Mouse (Mus musculus): ENCODE results near the gene Sema6d.

Sema6d gene

DNA sequence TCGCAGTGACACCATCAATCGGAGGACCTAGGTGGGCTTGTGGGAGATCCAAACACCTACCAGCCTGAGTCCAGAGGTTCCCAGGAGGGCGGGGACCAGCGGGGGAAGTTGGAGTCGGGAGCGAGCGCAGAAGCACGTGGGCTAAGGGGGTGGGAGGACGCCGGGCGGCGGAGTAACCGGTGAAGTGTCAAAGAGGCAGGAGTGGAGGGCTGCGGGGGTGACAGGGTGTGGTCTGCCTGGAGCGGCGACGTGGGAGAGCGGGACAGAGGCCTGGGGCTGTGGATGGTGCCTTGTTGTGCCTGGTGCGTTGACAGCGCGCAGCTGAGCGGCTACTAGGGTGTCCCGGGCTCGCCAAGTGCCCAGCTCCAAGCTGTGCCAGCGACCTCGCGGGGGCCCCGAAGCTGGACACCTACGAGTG is at the start of gene Sema6d:
Gene Sema6d, plus strand, starts transcription at position 157 of the 418 bp plus-strand sequence.
- peak; percentile 3 for DNase-seq

DNA sequence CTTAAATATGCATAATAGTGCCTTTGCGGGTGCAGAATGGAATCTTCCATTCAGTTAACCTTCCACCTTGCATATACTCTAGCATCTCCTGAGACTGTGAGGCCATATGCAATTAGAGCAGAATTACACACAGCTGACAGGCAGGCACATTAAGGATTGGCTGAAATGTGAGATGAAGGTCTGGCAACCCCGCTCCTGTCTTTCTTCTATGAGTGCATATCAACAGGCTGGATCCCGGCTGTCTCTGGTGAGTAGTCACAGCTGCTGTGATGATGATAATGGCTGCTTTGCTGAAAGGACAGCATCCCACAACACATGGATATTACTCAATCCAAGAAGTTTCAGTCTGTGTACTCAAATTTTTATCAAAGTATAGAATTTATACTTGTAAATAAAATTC is 29.9 kb upstream of the Sema6d start:
- no peak for DNase-seq

DNA sequence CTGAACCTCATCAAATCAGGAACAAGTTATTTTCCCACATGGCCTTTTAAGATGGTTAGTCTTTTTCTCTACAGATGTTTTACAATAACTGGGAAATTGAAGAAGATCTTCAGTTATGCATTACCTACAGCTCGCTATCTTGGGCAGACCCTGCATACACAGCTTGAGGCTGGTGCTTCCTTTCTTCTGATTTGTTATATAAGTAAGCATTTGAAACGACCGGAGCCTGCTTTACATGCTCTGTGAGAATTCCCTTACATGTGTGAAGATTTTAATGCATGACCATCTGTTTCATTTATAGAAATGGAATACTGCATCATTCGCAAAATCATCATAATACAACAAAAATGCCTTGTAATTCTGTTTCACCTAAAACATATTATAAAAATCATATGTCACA is 21.4 kb upstream of the Sema6d start:
- DNase-seq: no peak

DNA sequence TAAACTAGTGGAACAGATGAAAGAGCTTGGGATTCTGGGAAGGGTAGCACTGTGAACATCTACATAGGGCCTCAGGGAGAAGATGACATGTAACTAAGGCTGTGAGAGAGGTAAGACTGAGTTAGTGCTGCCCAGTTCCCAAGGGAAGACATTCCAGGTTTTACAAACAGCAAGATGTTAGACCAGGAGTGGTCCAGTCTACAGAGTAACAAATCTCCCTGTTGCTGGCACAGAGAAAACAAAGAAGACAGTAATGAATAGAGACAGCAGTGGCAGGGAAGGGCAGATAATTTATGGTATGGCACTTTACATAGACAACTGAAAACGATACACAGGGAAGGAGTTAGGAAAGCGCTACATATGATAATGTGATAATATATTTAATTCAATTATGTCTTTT is 19.1 kb upstream of the Sema6d start:
- DNase-seq: no peak

DNA sequence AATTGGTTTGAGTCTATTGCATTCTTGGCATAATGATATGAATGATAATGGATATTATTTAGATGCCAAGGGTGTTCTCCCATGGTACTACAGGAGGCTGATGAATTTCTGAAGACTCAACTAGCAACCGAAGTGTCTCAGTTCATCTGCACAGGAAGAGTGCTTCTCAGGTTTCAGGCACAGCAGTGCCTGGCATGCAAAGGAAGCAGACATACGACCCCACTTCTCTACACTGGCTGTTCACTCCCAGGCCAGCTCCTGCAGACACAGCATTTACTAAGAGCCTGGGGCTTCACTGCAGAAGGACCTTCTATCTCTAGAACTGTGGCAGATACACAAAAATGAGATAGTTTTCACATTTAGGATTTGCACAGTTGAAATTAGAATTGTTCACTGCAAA is 18.4 kb upstream of the Sema6d start:
- DNase-seq: no peak

DNA sequence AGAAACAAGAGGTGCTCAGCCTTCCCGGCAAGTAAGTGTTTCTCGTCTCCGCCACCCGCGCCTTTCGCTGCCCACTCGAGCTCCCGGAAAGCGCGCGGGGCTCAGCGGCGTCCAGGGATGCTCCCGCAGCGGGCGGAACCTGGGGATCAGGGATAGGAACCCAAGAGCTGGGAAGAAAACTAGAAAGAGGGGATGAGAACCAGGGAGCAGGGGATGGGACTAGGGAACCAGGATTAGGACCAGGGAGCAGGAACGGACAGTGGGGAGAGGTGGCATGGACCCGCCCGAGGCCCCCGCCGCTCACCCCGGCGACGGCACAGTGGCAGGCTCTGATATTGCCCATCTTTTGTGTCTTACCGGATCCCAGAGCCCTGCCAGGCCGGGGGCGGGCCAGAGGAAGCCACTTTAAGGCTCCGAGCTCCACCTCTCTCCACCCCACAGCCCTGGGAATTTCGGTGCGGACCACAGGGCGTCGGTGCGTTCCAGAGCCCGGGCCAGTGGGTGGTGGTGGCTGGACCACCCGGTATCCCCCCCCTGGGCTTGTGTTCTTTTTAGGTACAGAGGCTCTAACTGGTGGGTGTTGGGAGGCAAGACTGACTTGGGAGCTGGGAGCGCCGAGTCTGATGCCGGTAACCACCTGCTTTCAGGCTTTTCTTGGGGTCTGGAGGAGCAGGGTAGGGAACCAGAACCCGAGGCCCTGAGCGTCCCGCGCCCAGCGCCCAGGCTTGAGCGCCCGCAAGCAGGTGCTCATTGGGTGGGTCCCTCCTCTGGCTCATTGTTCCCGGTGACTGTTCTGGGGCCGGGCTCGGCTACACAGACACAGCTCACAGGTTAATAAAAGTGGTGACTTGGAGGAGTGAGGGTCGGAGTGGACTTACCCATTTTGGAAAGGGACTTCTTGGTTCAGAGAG is 717 bp downstream of the Sema6d start:
- DNase-seq: peak; percentile 6

DNA sequence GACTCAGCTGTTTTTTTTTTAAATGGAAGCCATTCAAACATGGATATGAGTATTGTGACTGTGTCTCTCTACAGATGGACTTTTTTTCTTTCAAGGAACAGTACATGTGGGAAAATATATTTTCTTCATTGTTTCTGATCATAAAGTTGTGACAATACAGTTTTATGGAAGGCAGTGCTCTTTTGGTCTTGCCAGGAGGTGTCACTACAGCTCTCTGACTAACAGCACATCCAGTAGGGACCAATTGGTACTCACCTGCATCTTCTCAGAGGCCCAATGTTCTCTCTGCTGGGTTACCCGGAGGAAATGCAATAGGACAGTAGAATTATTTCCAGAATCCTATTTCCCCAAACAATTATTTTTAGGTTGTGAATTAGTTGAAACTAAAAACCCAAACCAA is 9.9 kb downstream of the Sema6d start:
- no peak for DNase-seq

DNA sequence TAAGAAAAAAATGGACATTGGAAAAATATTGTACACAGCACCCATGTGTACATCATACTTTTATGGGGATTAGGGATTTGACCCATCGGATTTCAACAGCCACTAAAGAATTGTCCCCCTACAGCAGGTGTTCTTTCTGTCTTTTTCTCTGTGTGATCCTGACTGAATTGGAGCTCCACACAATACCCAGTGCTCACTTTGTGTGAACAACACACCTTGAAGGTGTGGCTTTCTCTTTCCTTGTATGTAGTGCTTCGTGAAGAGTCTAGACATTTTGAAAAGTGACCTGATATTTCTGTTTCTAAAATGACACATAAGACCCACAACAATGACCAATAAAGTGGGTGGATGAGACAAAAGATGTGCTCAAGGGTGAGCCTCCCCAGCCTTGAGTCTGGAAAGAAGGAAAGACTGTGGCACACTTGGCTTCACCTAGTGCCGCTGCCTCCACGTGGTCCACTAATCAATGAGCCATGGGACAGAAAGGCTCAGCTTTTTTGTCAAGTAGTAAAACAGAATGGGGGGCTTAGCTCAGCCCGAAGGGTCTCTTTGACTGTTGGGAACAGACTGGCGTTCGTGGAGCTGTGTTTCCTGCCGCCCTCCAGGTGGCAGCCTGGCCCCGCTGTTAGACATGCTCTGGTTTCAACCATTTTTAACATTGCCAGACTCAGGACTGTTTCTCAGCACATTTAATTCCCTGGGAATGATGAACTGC is 10.9 kb downstream of the Sema6d start:
- DNase-seq: peak; percentile 37

DNA sequence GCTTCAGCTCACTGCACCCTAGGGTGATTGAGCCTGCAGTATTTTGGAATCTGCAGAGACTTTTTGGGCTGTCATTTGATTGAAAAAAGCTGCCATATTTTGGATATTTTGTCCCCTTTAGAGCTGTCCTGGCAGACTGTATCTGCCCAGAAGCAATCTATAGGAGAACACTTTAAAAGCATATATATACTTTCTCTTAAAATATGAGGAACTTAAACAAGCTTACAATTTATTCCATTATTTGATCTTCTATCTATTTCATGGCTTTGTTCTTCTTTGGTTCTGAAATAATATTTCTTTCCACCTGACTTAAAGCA is 11.4 kb downstream of the Sema6d start:
- no peak for DNase-seq

DNA sequence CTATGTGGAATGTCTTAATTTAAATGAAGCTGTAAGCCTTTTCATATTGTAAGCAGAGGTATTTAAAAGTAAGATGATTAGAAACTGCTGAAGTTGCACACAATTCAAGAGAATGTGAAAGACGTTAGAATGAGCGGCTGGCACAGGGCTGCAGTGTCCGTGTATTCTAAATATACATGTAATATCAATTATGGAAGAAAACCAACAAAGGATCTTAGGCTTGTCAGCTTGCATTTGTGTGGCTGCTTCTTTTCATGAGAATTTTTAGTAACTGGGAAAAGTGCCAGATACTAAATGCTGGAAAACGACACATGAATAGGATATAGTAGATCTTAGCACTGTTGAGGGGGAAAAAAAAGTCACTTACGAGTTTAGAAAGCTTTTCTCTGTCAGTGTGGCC is 11.8 kb downstream of the Sema6d start:
- no peak for DNase-seq

DNA sequence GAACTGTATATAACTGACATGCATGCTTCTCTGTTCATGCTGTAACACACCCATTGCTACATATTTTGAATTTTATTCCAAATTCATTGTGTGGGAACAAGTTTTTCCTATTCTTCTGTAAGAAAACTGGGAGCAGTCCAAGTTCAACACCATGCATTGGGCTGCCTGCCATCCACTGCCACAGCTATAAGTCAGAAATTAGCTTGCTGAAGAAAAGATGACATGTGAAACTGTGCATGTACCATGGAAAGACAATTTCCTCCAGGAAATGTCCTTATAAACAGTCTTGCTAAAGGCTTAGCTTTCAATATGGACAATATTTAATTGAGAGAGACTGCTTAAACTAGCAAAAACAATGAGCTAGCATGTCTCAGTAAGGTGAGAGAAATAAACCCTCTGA is 13.5 kb downstream of the Sema6d start:
- no peak for DNase-seq

DNA sequence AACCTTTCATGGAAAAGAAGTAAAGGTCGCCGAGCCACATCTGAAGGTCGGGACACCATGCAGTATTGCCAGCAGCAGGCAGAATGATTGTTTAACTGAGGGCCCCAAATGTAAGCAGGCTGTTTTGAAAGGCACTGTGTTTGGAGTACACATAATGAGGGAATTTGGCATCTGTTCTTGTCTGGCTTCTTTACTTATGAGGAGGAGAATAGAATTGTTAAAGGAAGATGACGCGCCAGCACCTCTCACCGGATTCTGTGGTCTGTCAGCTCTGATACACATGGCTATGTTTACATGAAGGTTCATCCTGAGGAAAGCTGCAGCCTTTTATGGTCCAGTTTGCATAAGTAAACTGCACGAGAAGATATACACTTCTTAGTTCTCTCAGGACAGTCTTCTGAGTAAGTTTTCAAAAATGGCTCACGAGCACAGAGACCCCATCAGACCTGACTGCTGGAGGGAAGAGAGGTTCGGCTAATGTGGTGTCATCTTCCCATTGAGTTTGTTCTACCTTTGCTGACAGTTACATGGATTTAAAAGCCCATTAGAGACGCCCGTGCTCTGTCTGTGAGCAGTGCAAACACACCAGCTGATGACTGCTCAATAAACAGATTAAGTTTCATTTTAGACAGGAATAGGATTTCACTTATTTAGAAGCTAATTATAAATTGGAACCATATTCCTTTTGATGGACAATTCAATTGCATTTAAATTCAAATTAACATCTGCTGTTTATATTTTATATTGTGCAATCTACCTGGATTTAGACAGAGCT is 28.9 kb downstream of the Sema6d start:
- no peak for DNase-seq

DNA sequence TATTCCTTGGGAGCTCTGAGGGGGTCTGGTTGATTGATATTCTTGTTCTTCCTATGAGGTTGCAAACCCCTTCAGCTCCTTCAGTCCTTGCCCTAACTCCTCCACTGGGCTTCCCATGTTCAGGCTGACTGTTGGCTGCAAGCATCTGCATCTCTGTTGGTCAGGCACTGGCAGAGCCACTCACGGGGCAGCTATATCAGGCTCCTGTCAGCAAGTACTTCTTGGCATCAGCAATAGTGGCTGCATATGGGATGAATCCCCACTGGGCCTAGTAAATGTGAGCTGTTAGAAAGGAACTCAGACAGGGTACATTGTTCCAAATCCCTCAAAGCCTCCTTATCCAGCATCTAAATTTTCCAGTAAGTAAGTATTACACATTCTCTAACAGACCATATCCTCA is 30.6 kb downstream of the Sema6d start:
- DNase-seq: no peak

DNA sequence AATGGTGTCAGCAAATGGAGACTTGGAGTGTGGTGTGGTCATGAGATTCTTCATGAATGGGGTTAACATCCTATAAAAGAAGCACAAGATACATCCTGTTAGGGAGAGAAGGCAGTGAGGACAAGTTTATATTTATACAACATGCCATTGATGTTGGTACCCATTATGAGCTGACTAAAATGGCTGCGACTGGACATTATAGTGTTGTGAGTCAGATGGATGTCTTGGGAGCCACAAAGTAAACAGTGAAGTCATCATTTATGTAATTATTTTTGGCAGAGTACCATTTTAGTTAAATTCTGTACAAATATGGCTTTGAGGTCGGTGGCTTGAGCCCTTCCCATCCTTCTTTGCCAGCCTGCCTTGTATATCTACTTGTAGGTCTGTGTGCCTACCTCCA is 31.8 kb downstream of the Sema6d start:
- DNase-seq: no peak

DNA sequence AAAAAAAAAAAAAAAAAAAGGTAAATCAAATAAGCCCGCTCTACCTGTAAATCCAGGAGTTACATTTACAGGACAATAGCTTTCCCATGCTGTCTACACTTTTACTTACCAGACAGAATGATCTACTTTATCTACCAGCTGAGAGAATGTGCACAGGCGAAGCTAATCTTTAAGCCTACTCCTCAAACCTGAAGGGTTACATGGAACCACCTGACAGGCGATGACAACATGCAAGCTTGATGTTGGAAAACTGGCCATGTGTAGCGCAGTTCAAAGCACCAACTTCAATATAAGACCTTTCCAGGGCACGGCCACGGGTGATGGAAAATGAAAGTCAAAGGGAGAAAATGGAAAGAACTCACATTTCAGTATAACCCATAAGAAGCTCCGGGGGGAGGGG is 35.7 kb downstream of the Sema6d start:
- no peak for DNase-seq

DNA sequence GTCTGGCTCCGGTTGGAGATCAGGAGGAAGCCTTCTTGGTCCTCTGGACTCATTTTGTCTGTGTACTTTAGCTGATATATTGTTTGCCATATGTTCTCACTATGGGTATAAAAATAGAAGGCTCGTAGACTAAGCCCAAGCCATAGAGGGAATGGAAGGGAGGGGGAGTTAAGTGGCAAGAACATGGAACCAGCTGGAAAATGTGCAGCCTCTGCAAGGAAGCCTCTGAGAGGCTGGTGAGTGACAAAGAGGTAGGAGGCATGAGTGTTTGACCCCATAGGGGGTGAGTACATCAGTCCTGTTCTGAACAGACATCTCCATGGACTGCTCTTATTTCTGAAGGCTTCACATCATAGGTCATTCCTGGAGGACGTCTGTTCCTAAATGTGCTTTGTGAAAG is 37.1 kb downstream of the Sema6d start:
- DNase-seq: no peak

DNA sequence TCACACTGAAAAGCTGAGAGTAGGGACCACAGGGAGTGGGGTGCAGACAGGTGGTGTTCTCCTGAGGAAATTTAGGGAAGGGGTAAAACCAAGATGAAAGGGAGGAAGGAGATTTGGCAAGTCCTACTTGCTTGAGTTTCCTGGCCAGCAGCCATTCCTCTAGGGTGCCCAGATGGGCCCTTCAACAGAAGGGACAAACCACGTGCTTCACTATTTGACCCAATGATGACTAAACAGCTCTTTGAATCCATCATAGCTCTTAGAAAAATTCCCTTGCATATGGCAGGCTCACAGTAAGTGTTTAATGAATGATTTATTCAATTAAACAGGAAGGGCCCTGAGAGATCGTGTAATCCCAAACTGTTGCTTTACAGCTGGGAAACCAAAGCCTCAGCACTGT is 41.1 kb downstream of the Sema6d start:
- no peak for DNase-seq

DNA sequence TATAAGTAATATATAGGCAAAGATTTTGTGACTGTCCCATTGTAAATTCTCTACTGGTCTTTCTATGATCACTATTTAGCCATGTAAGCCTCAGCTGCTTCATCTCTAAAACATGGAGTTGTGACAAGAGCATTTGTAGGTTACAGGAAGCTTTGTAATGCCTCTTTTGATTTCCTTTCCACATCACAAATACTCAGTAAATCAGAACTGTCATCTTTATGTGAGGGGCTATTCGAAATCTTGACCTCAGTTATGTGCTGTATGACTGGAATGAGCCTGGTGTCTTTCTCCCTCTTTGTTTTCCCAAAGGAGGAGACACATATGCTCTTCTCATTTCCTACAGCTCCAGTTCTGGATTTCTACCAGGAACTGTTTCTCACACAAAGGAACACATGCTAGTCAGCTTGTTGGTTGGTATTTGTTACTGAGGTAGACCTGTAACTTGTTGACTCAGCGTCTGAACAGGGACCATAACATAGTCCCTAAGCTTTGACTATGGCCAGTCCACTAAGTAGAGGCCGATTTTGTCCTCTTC is 51.8 kb downstream of the Sema6d start:
- no peak for DNase-seq

DNA sequence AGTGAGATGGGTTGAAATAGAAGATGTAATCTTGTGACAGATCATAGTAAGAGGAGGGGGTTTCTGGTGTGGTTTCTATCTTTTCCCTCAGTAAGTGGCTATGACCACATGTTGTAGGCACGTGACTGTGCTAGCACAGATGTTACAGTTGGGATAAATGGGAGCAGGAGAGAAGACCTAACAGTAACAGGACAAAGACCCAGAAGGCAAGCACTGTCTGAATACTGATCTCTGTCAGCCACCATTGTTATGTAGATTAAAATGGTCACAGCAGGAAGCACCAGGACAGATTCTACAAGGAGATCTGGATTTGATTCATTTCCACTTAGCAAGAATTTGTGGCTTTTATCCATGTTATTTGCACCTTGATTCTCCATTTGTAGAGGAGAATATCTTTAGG is 55.8 kb downstream of the Sema6d start:
- DNase-seq: no peak

DNA sequence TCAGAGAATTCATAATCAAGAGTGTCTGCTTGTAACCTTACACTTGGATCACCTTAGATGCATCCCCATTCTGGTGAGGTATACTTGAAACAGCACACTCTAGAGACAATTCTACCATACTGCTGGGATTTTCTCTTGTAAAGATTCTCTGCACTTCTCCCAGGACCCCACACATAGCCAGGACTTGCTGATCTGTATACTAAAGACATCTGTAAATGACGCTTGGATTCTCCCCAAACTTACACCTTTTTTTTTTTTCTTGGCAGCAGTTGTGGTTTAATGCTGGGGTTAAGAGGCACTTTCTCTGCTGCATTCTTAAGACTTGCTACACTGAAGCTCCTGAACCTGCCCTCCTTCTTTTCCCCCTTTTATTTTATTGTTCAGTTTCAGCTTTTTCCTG is 68.4 kb downstream of the Sema6d start:
- no peak for DNase-seq

DNA sequence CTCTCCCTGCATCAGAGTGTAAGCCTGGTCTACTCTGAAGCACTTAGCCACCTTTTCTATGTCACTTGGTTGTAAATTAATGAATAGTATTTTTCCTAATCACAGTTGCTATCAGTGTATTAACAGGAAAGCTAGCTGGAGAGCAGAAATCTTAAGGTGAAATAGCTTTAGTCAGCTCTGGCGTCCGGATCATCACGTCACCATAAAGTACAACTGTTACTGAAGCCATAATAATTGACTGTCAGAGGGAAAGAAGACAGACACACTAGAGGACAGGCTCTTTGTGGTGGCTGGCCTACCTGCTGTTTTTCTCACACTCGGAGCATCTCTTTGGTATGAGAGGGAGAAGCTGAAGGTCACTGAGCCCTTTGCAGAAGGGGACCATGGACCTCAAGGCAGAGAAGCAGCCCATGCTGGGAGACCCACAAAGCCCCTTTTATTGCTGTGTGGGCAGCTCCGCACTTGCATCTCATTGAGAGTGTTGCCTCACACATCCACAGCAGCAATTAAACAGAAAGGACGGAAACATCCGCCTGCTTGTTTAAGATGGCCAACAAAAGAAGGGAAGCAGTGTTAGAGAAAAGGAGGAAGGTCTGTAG is 72.3 kb downstream of the Sema6d start:
- DNase-seq: no peak

DNA sequence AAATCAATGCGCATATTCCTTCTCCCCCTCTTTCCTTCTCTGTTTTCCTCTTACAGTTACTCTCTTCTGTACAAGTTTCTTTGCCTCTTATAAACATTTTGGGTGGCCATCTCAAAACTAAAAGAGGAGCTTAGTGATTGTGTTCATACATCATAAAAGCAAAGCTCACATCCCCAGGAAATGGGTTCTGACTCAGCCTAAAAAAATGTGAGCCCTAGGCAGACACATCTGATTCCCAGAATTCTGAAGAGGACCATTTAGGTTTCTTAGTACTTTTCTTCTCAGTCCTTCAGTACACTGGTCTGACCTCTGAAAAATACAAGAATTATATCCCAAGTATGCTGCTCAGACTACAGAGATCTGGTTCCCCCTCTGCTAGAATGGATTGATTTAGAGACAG is 78.6 kb downstream of the Sema6d start:
- no peak for DNase-seq

DNA sequence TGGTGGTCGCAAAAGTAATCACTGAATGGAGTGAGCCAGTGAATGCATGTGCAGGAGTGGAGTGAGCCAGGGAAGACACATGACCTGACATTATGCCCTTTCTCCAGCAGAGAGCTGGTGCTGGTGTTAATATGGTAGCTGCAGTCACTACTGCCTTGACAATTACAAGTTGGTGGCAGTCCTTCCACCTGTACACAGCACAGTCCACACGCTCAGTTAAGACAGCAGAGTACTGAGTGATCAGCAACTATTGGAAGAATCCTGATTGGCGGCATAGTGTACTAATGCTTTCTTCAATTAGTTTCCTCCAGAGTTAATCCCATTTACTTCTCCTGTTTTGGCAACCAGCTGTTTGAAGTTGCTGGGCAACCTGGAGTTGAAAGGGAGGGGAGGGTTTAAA is 81.9 kb downstream of the Sema6d start:
- DNase-seq: no peak

All from cerebellum, adult 9-11 months (tissue).